Mouse (Mus musculus): ENCODE data around the gene Ptprj.

- no peak for TF ChIP-seq POLR2A (IDR thresholded peaks at IDR 0.05; ENCODE audit: borderline replicate concordance, insufficient read depth, low read length)
- TF ChIP-seq CTCF (IDR thresholded peaks at IDR 0.05; ENCODE audit: borderline replicate concordance, insufficient read depth, low read depth, low read length) = no peak
Observed at GRCm38 (mm10) chr2:90624339-90624738, 43.9 kb upstream of the Ptprj start.

Data from cerebellum, adult 2 months (tissue).